Mouse (Mus musculus): ENCODE data around the gene Cyp2s1. TPM values are rescaled to one million over a fixed set of nuclear protein-coding genes. Genes with fewer than 3 reads are reported as not detected.

Gene Cyp2s1
- total and polyA plus RNA-seq, 2 experiments from 2014 or later: 4.4 to 12.7 TPM

DNA sequence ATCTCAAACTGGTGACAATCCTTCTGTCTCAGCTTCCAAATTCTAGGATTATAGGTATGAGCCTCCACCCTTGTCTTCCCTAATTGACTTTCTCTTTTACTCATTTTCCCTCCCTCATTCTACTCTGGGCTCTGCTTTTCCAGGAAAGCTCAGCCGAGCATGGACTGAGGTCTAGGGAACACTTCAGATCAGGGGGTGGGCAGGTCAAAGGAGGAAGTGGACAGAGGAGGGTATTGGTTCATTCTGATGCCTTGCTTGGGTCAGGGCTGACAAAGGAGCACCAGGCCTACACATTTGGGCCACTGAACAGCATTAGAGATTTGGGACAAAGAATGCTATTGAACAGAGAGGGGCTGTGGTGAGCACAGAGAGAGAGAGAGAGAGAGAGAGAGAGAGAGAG is 31.9 kb downstream of the Cyp2s1 start:
- Histone ChIP-seq H3K4me2 (ENCODE audit: low read depth, low read length) (no peak overlapping the region), H3K4me3 (ENCODE audit: low read depth, low read length) (no peak overlapping the region), H3K9ac (replicated peaks; ENCODE audit: low read depth, low read length) (no peak overlapping the region), H3K4me1 (ENCODE audit: control insufficient read depth, insufficient read depth) (peaks cover 20% of the 10 kb centered on the region), H3K27me3 (ENCODE audit: control insufficient read depth, insufficient read depth, low read length) (no peaks in the 10 kb centered on the region), H3K9me3 (replicated peaks; ENCODE audit: control insufficient read depth, low read length) (no peaks in the 10 kb centered on the region), H3K36me3 (replicated peaks; ENCODE audit: control insufficient read depth, insufficient read depth, low read length) (no peaks in the 10 kb centered on the region), H3K27ac (ENCODE audit: low read depth) (no peak overlapping the region)
- ATAC-seq (ENCODE audit: insufficient read depth, low read depth) (no peak), DNase-seq (ENCODE audit: low spot score) (no peak)
- TF ChIP-seq CTCF (IDR thresholded peaks at IDR 0.05; ENCODE audit: low read depth): no peak
- TF ChIP-seq EP300 (IDR thresholded peaks at IDR 0.05; ENCODE audit: low read depth): no peak
- 53% methylated on average over 1 of the region's 1 CpGs for WGBS

GRCm38 (mm10) chr7:25783746-25784145 is 33.0 kb downstream of the Cyp2s1 start:
- TF ChIP-seq CTCF (IDR thresholded peaks at IDR 0.05; ENCODE audit: low read depth): no peak
- Histone ChIP-seq H3K4me3 (ENCODE audit: low read depth, low read length) (no peak overlapping the region), H3K36me3 (replicated peaks; ENCODE audit: control insufficient read depth, insufficient read depth, low read length) (no peaks in the 10 kb centered on the region), H3K27me3 (ENCODE audit: control insufficient read depth, insufficient read depth, low read length) (no peaks in the 10 kb centered on the region), H3K4me1 (ENCODE audit: control insufficient read depth, insufficient read depth) (peaks cover 20% of the 10 kb centered on the region), H3K9ac (replicated peaks; ENCODE audit: low read depth, low read length) (no peak overlapping the region), H3K4me2 (ENCODE audit: low read depth, low read length) (no peak overlapping the region), H3K9me3 (replicated peaks; ENCODE audit: control insufficient read depth, low read length) (no peaks in the 10 kb centered on the region), H3K27ac (ENCODE audit: low read depth) (no peak overlapping the region; the same call in 1 of the 2 replicates)
- WGBS: 43% methylated on average over 8 of the region's 8 CpGs
- DNase-seq (ENCODE audit: low spot score) (no peak), ATAC-seq (ENCODE audit: insufficient read depth, low read depth) (no peak)

- peak overlapping the region; percentile 75; the same call in 1 of the 2 replicates for H3K27ac ChIP-seq (ENCODE audit: low read depth)
- 65% methylated on average over 6 of the region's 6 CpGs for WGBS
These were observed 34.0 kb downstream of the Cyp2s1 start for GRCm38 (mm10) chr7:25782744-25783143.

DNA sequence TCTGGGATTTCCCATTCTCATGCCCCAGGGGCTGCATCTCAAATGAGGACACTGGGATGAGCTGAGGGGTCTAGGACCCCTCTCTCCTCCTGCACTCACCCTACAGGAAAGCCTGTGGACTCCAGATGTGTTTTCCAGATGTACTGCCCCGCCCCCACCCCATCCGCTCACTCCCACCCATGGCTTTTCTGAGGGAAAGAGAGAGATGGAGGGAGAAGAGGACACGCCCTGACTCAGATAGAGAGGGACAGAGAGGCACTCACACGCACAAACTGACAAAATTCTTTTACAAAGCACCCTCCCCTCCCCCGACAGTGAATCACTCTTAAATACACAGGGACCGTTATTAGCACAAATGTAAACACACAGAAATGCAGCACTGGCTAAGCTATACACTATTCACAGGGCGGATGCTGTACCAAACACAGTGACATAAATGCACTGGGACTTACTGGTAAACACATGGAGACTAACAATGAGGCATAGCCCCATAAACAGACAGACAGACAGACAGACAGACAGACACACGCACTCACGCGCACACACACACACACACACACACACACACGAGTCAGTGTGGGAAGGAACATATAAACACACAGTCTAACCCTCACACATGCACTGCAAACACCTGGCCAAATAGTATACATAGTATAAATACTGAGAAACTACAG is 34.6 kb downstream of the Cyp2s1 start:
- Histone ChIP-seq H3K4me1 (ENCODE audit: control insufficient read depth, insufficient read depth) (peaks cover 10% of the 10 kb centered on the region), H3K4me3 (ENCODE audit: low read depth, low read length) (peak overlapping the region; percentile 35), H3K9ac (replicated peaks; ENCODE audit: low read depth, low read length) (peak overlapping the region; percentile 50), H3K27me3 (ENCODE audit: control insufficient read depth, insufficient read depth, low read length) (no peaks in the 10 kb centered on the region), H3K9me3 (replicated peaks; ENCODE audit: control insufficient read depth, low read length) (no peaks in the 10 kb centered on the region), H3K27ac (ENCODE audit: low read depth) (peak overlapping the region; percentile 75), H3K36me3 (replicated peaks; ENCODE audit: control insufficient read depth, insufficient read depth, low read length) (no peaks in the 10 kb centered on the region), H3K4me2 (ENCODE audit: low read depth, low read length) (peak overlapping the region; percentile 66)
- TF ChIP-seq CTCF (IDR thresholded peaks at IDR 0.05; ENCODE audit: low read depth) (no peak), EP300 (IDR thresholded peaks at IDR 0.05; ENCODE audit: low read depth) (no peak)
- ATAC-seq (ENCODE audit: insufficient read depth, low read depth) (peak; percentile 61), DNase-seq (ENCODE audit: low spot score) (peak; percentile 36)
- WGBS: 47% methylated on average over 11 of the region's 11 CpGs

More at GRCm38 (mm10) chr7:25782744-25783143, 34.0 kb downstream of the Cyp2s1 start:
- Histone ChIP-seq H3K4me1 (ENCODE audit: control insufficient read depth, insufficient read depth) (peaks cover 14% of the 10 kb centered on the region), H3K36me3 (replicated peaks; ENCODE audit: control insufficient read depth, insufficient read depth, low read length) (no peaks in the 10 kb centered on the region), H3K27me3 (ENCODE audit: control insufficient read depth, insufficient read depth, low read length) (no peaks in the 10 kb centered on the region), H3K4me2 (ENCODE audit: low read depth, low read length) (no peak overlapping the region), H3K9ac (replicated peaks; ENCODE audit: low read depth, low read length) (no peak overlapping the region), H3K4me3 (ENCODE audit: low read depth, low read length) (no peak overlapping the region), H3K9me3 (replicated peaks; ENCODE audit: control insufficient read depth, low read length) (no peaks in the 10 kb centered on the region)
- TF ChIP-seq EP300 (IDR thresholded peaks at IDR 0.05; ENCODE audit: low read depth): no peak
- no peak for TF ChIP-seq CTCF (IDR thresholded peaks at IDR 0.05; ENCODE audit: low read depth)
- ATAC-seq (ENCODE audit: insufficient read depth, low read depth) (no peak), DNase-seq (ENCODE audit: low spot score) (no peak)

DNA sequence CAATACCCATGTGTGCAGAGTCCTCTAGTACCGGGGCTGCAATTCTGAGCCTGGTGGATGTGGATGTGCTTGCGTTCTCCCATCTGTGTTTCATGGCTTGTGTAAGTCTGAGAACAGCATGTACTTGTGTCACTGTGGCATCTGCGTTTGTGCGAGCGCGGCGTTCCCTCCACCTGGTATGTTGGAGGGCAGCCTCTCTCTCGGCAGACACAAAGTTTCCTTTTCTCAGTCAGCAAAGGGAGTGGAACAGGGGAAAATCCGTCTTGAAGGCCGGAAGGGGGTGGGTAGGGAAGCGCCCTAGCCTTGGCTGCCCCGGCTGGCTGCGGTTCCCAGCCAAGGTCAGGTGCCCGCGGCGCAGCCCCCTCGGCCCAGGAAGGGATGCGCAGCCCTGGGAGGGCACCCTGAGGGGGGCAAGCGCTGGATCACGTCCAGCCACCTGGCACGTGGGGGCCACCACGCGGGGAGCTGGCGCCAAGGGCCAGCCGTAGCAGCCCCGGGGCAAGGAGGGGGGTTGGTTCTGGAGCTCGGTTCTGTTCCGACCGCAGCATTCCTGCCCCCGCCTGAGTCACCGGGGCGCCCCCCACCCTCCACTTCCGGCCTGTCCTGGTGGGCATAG is 35.3 kb downstream of the Cyp2s1 start:
- ATAC-seq (ENCODE audit: insufficient read depth, low read depth) (peak; percentile 57), DNase-seq (ENCODE audit: low spot score) (no peak)
- no peaks in the 10 kb centered on the region for H3K36me3 ChIP-seq (replicated peaks; ENCODE audit: control insufficient read depth, insufficient read depth, low read length)
- peaks cover 6% of the 10 kb centered on the region; the same call in 1 of the 2 replicates for H3K4me1 ChIP-seq (ENCODE audit: control insufficient read depth, insufficient read depth)
- no peaks in the 10 kb centered on the region for H3K9me3 ChIP-seq (replicated peaks; ENCODE audit: control insufficient read depth, low read length)
- no peaks in the 10 kb centered on the region for H3K27me3 ChIP-seq (ENCODE audit: control insufficient read depth, insufficient read depth, low read length)
- H3K27ac ChIP-seq (ENCODE audit: low read depth): peak overlapping the region; percentile 75
- H3K9ac ChIP-seq (replicated peaks; ENCODE audit: low read depth, low read length): peak overlapping the region; percentile 50
- peak overlapping the region; percentile 35 for H3K4me3 ChIP-seq (ENCODE audit: low read depth, low read length)
- peak overlapping the region; percentile 66 for H3K4me2 ChIP-seq (ENCODE audit: low read depth, low read length)
- WGBS: 8% methylated on average over 28 of the region's 33 CpGs
- TF ChIP-seq CTCF (IDR thresholded peaks at IDR 0.05; ENCODE audit: low read depth) (no peak), EP300 (IDR thresholded peaks at IDR 0.05; ENCODE audit: low read depth) (no peak)
